Mouse (Mus musculus) lung, adult 2 months (tissue): ENCODE measurements around the gene Tgfbr2.

Experiments used
- CTCF ChIP-seq: fragments of 200-500 bp; IDR thresholded peaks from 2 replicates; pipeline ENCODE4 v1.5.1; 2011; ENCODE audit warnings: mild to moderate bottlenecking, low read length, control low read depth; ENCODE audit not compliant: insufficient read depth
- POLR2A ChIP-seq: fragments of 200-500 bp; IDR thresholded peaks from 2 replicates; pipeline ENCODE4 v1.6.1; 2011; ENCODE audit warnings: low read depth, mild to moderate bottlenecking, control low read depth, low read length, borderline replicate concordance; ENCODE audit errors: extremely low read depth

DNA sequence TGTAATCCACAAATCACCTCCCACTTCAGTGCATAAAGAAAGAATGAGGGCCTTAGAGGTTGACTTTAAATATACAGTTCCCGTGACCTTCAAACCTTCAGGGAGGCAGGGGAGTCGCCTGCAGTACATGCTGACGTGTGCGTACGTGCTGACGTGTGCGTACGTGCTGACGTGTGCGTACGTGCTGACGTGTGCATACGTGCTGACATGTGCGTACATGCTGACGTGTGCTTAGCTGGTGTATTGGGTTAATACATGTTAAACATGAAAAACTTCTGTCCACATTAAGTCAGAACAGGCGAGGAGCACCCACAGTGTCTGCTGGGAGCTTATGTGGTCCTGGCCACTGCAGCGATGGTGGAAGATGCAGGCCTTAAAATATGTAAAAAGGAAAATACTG, 110.4 kb downstream of the Tgfbr2 start:
- TF ChIP-seq CTCF (no peak), POLR2A (no peak)
